Mouse (Mus musculus) thymus, postnatal 0 days (tissue): ENCODE measurements around the gene Eva1b. TPM values are rescaled to one million over a fixed set of nuclear protein-coding genes. Genes with fewer than 3 reads are reported as not detected.
A peak's percentile ranks its signal among the peaks of the same experiment; 100 is the strongest.
"Not testable (repeated sequence)": the region's sequence is repeated elsewhere in the genome, so short reads cannot be mapped to it uniquely, and the experiment has no call there.

Experiments
- DNase-seq: peaks from one replicate; pipeline ENCODE4 v3.0.0-alpha.2; 2015; ENCODE audit warnings: low spot score
- polyA plus RNA-seq: library from polyadenylated mRNA; unstranded; fragments of >200 nt; fragmentation: Nextera tagmentation; extraction: Ambion mirVana; gene quantifications from 2 replicates; pipeline ENCODE4 v1.2.1, GENCODE M21; 2015

The Eva1b gene
- polyA plus RNA-seq, 1 experiment from 2014 or later, result 28.7 TPM

DNA sequence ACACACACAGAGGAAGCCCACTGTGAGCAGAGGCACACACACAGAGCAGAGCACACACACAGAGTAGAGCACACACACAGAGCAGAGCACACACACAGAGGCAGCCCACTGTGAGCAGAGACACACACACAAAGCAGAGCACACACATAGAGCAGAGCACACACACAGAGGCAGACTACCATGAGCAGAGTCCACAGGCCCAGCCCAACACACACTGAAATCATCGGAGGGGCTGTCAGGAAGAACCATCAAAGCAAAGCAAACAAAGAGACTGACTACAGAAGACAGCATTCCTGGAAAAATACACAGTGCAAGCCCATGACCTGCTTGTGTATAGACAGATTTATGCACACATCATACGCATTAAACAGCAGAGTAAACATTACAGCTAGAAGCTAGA is 8.3 kb downstream of the Eva1b start:
- DNase-seq, result no peak

DNA sequence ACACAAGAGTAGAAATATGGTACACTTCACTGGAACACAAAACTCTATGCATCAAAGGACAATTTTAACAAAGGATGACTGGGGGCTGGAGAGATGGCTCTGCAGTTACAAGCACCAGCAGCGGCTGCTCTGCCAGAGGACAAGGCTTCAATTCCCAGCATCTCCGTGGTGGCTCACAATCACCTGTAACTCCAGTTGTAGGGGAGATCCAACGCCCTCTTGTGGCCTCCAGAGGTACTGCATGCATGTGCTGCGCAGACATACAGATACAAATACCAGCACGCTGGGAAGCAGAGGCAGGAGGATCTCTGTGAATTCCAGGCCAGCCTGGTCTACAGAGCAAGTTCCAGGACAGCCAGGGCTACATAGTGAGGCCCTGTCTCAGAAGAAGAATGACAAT is 9.1 kb downstream of the Eva1b start:
- DNase-seq, result peak; percentile 42

DNA sequence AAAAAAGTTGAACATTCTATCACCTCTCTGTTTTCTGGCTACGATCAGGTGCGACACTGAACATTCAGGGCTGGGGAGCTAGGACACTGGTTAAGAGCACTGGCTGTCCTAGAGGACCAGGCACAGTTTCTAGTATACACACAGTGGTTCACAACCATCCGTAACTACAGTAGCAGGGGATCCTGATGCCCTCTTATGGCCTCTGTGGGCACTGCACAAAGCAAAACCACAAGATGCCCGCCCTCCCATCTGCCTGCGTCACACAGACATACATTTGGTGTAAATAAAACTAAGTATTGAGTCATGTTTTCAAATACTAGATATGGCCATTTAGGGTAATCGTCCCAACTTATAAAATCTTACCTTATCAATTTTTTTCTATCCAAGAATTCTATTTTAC is 10.0 kb downstream of the Eva1b start:
- DNase-seq, result no peak

DNA sequence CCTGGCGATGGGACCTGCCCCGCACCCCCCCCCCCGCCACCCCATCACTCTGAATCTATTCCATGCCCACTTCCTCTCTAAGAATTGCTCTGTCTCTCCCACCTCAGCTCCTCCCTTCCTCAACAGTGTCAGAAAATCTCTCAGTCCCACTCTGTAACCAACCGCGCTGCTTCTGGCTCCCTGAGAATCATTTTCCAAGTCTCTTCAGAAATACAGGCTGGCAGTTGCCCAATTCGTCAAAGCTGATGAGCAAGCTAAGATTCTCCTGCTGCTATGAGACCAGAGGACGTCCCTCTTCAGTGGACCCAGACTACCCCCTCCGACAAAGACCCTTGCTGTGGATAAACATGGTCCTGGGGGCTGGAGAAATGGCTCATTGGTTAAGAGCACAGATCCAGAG is 11.9 kb downstream of the Eva1b start:
- no peak for DNase-seq

DNA sequence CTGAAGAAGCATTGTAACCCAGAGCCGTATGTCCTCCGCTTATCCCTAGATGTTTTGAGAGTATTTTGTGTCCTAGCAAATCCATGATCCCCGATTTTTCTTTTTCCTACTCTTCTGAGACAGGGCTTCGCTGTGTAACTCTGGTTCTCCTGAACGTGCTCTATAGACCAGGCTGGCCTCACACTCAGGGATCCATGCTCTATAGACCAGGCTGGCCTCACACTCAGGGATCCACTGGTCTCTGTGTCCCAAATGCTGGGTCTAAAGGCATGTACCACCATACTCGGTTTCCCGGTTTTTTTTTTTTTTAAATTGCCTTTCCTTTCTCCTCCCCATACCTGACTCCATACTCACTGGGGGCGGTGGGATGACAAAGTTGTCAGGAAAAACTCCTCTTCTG is 13.4 kb downstream of the Eva1b start:
- no peak for DNase-seq

DNA sequence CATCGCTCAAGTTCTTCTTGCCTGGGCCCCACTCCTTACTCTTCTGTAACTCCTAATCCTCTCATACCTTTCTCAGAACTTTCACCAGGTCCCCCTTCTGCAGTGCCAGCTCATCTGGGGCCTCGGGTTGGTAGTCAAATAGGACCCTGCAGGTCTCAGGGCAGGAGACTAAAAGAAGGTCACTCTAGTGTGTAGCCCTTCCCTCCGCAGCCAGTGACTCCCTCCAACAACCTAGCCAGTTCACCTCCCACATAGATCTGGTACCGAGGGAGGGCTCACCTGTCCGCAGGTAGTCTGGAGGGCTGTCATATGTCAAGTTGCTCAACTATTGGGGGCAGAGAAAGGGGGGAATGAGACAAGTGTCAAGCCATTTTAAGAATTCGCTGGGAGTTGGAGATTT is 13.9 kb downstream of the Eva1b start:
- DNase-seq, result no peak

DNA sequence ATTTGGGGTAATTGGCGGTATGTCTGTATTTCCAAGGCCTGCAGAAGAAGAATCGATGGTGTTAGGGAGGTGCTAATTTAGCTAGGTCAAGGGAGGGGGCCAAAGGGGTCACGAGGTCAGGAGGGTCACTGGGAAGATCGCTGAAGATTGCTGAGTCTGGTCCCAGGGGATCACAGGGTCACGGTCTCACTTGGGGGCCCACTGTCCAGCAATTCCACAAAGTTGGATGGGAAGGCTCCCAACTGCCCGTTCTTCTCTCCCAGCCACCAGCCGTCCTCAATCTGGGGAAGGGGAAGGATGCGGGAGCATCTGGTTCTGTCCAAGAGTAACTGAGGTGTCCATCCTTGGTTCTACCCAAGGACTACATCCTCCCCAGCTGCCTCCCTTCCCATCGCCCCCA is 14.4 kb downstream of the Eva1b start:
- DNase-seq, result no peak

DNA sequence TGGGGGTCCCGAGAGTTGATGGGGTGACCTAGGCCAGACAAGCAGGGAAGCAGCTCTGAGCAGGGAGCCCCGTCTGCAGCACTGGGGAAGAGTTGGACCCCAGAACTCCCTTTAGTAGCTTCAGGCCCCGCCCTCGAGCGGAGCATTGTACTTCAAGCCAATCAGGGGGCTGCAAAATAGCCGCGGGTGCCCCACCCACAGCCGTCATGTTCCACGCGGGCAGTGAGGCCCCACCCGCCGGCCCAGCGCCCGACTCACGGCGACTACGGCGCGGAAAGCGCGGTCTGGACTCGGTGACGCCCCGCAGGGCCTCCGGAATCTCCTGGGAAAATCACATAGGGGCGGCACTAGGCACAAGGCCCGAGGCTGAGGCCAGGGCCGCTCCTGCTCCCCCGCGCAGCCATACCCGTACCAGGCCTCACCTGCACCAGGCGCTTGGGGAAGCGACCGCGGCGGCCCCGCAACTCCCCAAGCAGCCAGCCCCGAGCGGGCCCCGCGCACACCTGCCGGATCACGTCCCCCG is 15.1 kb downstream of the Eva1b start:
- peak; percentile 88 for DNase-seq

DNA sequence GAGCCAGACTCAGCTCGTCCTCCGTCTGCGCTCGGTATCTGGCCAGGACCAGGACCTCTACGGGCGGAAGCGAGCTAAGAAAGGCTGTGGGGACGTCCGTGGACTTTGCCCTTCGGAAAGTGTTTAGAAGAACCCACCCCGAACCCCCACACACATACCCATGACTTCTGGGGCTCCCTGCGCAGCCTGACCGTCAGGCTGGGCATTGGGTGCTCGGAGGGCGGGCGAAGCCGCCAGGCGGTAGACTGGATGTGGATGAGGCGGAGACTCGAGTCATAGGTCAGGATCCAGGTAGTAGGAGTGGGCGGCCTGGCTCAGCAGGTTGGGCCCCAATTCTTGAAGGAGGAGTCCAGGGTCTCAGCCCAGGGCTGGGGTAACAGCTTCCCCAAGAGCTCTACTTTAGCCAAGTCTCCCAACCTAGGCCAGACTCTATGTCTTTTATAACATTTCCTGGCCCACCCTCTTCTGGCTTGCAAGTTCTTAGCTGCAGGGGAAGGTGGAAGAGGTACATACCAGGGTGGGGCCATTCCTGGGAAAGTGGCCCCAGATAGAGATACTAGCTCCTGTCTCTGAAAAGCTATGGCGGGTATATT is 15.6 kb downstream of the Eva1b start, which contains the start of gene Sh3d21:
Gene Sh3d21 (minus strand): TSS at position 425 of the 593 bp plus-strand sequence.
- no peak for DNase-seq

DNA sequence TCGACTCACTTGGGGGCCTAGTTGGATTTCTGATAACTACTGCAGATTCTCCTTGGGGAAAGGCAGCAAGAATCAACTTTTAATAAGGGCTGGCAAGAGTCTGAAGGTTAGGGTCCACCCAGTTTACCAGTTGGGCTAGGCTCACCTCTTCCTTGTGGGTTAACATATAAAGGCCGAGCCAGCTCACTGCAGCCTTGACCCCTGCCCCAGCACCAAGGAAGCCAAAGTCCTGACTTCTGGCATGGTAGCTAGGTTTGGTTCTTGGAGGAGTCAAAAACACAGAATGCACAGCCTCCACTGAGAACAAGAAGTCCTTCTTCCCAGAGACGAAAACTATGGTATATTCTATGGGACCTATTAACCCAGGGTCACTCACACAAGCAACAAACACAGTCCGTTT is 16.1 kb downstream of the Eva1b start:
- no peak for DNase-seq

DNA sequence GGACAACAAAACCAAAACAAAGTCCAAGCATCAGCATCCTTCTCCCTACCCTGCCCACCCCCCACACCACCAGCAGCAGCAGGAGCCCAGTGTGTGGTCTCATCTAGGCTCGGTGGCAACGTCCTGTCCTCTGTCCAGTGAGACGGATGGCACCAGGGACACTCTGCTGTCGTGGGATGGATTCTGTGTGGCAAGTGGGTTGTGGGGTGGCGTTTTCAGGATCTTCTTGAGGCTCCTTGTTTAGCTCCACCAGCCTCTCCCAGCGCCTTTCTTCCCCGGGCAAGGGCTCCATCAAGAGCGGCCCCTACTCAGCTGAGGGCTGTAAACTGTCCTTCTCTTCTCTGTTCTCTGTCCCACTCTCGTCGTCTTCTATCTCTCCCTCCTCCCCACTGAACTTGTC is 17.5 kb downstream of the Eva1b start:
- DNase-seq, result not testable (repeated sequence)

DNA sequence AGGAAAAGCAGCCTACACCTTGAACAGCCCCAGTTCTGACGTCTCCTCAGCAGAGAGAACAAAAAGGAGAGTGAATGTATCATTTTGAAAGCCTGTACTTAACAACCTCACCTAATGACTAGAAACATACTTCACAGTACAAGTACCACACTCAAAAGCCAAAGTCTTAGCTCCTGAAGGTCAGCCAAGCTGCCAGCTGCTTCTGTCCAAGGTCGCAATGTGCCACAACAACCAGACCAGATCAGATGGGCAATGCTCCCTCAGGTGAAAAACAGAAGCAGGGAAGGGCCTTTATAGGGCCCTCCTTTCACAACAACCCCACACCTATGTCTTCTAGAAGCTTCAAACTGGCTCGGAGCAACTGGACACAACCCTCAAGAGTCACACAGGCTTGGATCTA is 18.5 kb downstream of the Eva1b start:
- no peak for DNase-seq

DNA sequence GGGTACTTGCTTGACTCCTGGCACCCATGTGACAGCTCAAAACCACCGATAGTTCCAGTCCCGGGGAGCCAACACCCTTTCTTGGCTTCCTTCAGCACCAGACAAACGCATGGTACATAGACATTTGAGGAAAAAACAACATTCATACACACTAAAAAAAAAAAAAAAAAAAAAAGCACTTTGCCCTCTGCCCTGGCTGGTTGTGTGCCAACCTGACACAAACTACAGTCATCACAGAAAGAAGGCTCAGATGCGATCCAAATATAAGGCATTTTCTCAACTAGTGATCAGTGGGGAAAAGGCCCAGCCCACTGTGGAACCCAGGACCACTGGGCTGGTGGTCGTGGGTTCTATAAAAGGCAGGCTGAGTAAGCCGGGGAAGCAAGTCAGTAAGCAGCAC is 21.3 kb downstream of the Eva1b start:
- no peak for DNase-seq

DNA sequence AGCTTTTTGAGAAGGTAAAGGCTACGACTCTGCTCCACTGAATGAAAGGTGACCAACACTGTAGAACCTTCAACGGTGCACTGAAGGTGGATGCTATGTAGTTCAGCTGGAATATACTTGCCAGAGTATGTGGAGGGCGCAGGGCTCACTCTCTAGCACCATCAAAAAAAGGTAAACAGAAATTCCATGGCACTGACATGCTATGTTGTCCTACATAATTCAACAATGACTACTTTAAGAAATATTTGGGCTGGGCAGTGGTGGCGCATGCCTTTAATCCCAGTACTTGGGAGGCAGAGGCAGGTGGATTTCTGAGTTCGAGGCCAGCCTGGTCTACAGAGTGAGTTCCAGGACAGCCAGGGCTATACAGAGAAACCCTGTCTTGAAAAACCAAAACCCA is 23.2 kb downstream of the Eva1b start:
- DNase-seq, result not testable (repeated sequence)

DNA sequence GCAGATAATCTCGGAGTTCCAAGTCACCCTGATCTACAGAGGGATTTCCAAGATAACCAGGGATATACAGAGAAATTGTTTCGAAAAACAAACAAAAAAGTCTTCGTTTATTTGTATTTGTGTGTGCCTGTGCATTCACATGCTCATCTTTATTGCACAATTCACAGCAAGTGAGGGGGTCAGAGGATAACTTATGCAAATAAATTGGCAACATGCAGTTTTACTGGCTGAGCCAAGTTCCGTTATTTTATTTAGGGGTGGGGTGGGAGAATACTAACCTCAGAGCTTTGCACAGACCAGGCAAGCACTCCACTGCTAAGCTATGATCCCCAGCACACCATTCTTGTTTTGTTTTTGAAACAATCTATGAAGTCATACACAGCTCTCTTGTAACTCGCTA is 26.3 kb downstream of the Eva1b start:
- no peak for DNase-seq

DNA sequence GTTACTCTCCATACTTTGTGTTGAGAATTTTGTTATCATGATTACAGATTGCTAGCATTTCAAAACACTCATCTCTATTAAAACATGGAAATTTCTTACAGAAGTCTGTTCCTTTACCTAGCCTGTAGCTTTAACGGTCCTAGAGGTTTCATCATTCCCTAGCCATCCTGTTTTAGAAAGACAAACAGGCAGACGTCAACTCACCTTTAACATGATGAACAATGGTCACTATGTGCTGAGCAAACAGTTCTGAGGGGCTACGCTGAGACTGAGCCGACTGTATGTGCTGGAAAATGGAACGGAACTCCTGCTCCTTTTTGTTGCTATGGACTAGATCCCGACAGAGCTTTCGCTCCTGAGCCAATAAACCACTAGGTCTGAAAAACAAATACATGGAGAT is 28.4 kb downstream of the Eva1b start:
- not testable (repeated sequence) for DNase-seq

DNA sequence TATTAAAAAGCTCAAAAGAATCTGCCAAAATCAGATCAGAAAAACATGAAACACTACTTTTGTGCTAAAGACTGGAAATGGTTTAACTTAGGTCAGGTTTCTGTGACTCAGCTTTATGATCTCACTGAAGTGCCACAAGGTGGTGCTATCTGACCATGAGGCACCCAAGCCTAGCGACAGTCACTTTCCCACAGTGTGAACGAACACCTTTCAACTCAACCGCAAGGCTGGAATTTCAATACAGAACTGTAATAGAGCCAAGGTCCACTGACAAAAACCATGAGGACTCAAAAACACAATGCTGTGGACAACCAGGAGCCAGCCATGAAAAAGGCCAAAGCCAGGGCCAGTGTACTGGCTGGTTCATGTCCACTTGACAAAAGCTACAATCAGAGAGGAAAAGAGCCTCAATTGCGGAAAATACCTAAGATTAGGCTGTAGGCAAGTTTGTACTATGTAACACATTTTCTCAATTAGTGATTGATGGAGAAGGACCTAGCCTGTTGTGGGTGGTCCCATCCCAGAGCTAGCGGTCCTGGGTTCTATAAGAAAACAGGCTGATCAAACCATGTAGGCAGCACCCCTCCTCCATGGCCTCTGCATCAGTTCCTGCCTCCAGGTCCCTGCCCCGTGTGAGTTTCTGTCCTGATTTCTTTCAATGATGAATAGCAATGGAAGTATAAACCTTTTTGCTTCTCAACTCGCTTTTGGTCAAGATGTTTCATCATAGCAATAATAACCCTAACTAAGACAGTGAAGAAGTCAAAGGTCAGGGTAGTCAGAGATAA is 33.8 kb downstream of the Eva1b start:
- DNase-seq, result peak; percentile 62

DNA sequence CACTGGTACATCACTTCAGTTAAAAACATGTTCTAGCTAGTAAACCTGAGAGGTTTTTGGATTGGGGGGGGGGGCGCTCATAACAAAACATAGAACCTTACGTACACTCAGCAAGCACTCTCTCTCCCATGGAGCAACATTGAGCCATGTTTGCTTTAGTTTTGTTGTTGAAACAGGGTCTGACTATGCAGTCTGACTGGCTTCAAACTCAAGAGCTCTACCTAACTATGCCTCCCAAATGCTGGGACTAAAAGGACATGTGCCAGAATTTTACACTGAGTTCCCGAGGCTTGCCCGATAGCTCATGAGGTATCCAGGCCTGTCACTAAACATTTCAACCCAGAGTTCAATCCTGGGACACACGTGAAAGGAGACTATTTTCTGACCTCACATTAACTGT is 35.5 kb downstream of the Eva1b start:
- DNase-seq, result no peak

DNA sequence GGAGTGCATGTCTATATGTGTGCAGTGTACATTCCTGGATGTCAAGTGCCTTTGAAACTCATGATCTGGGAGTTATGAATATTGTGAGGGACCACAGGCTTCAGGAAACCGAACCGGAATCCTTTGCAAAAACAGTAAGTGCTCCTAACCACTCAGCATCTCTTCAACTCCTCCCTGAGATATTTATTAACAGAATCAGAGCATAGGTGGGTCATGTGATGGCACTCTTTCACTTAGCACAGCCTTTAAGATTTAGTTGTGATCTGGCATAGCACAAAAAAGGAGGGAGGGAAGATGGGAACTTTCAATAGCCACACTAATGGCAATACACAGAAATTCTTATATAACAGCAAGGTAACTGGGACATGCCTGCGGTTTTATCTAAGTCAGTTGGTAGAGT is 39.6 kb downstream of the Eva1b start:
- DNase-seq, result no peak

DNA sequence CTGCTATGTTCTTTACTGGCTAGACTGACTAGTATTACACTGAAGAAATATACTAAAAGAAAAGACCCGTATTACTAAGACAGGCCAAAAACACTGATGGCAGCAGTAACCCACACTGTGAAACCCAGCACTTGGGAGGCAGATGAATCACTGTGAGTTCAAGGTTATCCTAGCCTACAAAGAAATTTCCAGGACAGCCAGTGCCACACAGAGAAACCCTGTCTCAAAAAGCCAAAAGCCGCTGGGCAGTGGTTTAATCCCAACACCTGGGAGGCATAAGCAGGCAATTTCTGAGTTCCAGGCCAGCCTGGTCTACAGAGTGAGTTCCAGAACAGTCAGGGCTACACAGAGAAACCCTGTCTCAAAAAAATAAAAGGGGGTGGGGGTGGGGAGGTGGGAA is 43.1 kb downstream of the Eva1b start:
- DNase-seq, result no peak

DNA sequence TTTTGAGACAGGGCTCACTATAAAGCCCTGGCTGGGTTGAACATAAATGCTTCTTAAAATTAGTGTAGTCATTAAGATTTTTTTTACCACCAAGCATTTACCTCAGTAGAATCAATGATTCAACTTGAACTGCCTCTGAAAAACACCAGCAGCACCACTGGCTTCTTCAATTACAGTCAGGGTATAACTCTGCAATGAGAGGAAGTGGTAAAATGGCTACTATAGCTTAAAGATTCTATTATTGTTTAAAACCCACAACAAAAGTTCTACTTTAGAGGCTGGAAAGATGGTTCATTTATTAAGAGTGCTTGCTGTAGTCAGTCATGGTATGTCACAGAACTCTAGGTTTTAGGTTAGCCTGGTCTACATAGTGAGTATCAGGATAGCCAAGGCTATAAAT is 46.7 kb downstream of the Eva1b start:
- DNase-seq, result no peak

DNA sequence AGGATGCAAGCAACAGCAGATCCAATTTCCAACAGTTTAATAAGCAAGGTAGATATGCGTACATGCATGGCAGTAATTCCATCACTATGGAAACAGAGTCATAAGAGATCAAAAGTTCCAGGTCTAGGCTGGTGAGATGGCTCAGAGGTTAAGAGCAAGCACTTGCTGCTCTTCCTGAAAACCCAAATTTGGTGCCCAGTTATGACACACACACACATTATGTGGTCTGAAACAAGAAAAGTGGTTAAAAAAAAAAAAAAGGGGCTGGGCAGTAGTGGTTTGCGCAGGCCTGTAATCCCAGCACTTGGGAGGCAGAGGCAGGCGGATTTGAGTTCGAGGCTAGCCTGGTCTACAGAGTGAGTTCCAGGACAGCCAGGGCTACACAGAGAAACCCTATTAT is 47.4 kb downstream of the Eva1b start:
- DNase-seq, result no peak

DNA sequence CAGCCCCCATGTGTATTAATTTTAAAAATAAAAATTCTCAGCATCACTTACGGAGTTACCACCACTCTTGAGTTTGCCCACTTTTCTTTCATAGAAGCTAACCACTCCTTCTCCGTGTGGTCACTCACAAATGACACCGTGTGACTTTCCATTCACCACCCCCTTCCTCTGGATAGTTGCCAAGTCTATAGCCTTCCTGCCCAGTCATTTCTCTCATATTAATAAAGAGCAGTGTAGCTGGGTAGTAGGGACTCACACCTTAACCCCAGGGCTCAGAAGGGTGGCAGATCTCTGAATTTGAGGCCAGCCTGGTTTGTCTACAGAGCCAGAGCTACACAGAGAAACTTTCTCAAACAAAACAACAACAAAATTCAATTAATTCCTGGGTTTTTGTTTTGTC is 49.9 kb downstream of the Eva1b start:
- no peak for DNase-seq
